Mouse (Mus musculus) forebrain, embryonic 15.5 days (tissue): ENCODE data around the gene Cdh8. TPM values are rescaled to one million over a fixed set of nuclear protein-coding genes. Genes with fewer than 3 reads are reported as not detected.

ENCODE experiments used
- ATAC-seq: fragments of 200-750 bp; cut with Nextera tagmentation; replicated peaks from 2 replicates; pipeline ENCODE4 v1.8.0; 2017; ENCODE audit warnings: mild to moderate bottlenecking, moderate TSS enrichment, moderate library complexity
- H3K27ac ChIP-seq: fragments of 300-500 bp; sonication (generic); replicated peaks from 2 replicates; pipeline ENCODE4 v1.5.1; 2015; ENCODE audit warnings: mild to moderate bottlenecking, inconsistent platforms
- H3K27me3 ChIP-seq: fragments of 300-500 bp; sonication (generic); 2 replicates; pipeline ENCODE4 v1.6.1; 2015; ENCODE audit warnings: inconsistent platforms
- H3K36me3 ChIP-seq: fragments of 300-500 bp; sonication (generic); 2 replicates; pipeline ENCODE4 v1.6.1; 2015; ENCODE audit warnings: mild to moderate bottlenecking, inconsistent platforms
- H3K4me1 ChIP-seq: fragments of 300-500 bp; sonication (generic); 2 replicates; pipeline ENCODE4 v1.6.1; 2015; ENCODE audit warnings: inconsistent platforms
- H3K4me2 ChIP-seq: fragments of 300-500 bp; sonication (generic); replicated peaks from 2 replicates; pipeline ENCODE4 v1.6.1; 2015; ENCODE audit warnings: mild to moderate bottlenecking, inconsistent platforms
- H3K4me3 ChIP-seq: fragments of 300-500 bp; sonication (generic); 2 replicates; pipeline ENCODE4 v1.5.1; 2015; ENCODE audit warnings: mild to moderate bottlenecking, inconsistent platforms
- H3K9ac ChIP-seq: fragments of 300-500 bp; sonication (generic); replicated peaks from 2 replicates; pipeline ENCODE4 v1.6.1; 2015; ENCODE audit warnings: mild to moderate bottlenecking, inconsistent platforms
- H3K9me3 ChIP-seq: fragments of 300-500 bp; sonication (generic); 2 replicates; pipeline ENCODE4 v1.6.1; 2016; ENCODE audit warnings: inconsistent platforms
- WGBS: fragments of 180-500 bp; shearing (Covaris S2); methylation state at CpG from one replicate; pipeline ENCODE4 v1.1.7; 2015; ENCODE audit warnings: mixed read lengths; 5-methylcytosine and 5-hydroxymethylcytosine counted together
- polyA plus RNA-seq: library from polyadenylated mRNA; unstranded; fragments of >200 nt; fragmentation: Nextera tagmentation; extraction: Ambion mirVana; gene quantifications from 2 replicates; pipeline ENCODE4 v1.2.1, GENCODE M21; 2015

The Cdh8 gene
- polyA plus RNA-seq: 39.8 and 40.1 TPM in 2 replicates

- 1% methylated on average over 58 of the region's 58 CpGs for WGBS
- no peaks in the 10 kb centered on the region for H3K27me3 ChIP-seq
- H3K9me3 ChIP-seq: no peaks in the 10 kb centered on the region
- peak within 1 kb of the TSS; percentile 83 for H3K27ac ChIP-seq
- peak within 1 kb of the TSS; percentile 65 for H3K9ac ChIP-seq
- peak within 1 kb of the TSS; percentile 89 for H3K4me2 ChIP-seq
- H3K4me3 ChIP-seq: peak within 1 kb of the TSS; percentile 65
- peaks cover 29% of the 10 kb centered on the region for H3K4me1 ChIP-seq
- H3K36me3 ChIP-seq: no peaks in the 10 kb centered on the region
- peak; percentile 87 for ATAC-seq
Observed at GRCm38 (mm10) chr8:99415966-99416781, at the start of gene Cdh8. Gene Cdh8, minus strand, starts transcription at chr8:99416471.

GRCm38 (mm10) chr8:99446506-99446905 lies 30.2 kb upstream of the Cdh8 start:
- 97% methylated on average over 1 of the region's 1 CpGs for WGBS
- Histone ChIP-seq H3K27ac (no peak overlapping the region), H3K9ac (no peak overlapping the region), H3K4me3 (no peak overlapping the region), H3K9me3 (no peaks in the 10 kb centered on the region), H3K4me2 (no peak overlapping the region), H3K4me1 (no peaks in the 10 kb centered on the region), H3K27me3 (no peaks in the 10 kb centered on the region), H3K36me3 (no peaks in the 10 kb centered on the region)
- ATAC-seq: no peak

GRCm38 (mm10) chr8:99425901-99426300 lies 9.6 kb upstream of the Cdh8 start:
- H3K36me3 ChIP-seq: no peaks in the 10 kb centered on the region
- no peak overlapping the region for H3K27ac ChIP-seq
- no peak overlapping the region for H3K9ac ChIP-seq
- no peak overlapping the region for H3K4me3 ChIP-seq
- 93% methylated on average over 4 of the region's 4 CpGs for WGBS
- H3K4me1 ChIP-seq: peaks cover 6% of the 10 kb centered on the region
- no peak for ATAC-seq
- H3K27me3 ChIP-seq: no peaks in the 10 kb centered on the region
- H3K4me2 ChIP-seq: no peak overlapping the region
- no peaks in the 10 kb centered on the region for H3K9me3 ChIP-seq

GRCm38 (mm10) chr8:99421516-99421915 lies 5.2 kb upstream of the Cdh8 start:
- H3K9ac ChIP-seq: no peak overlapping the region
- H3K9me3 ChIP-seq: no peaks in the 10 kb centered on the region
- no peak; the same call in 1 of the 2 replicates for ATAC-seq
- H3K4me1 ChIP-seq: peaks cover 16% of the 10 kb centered on the region
- WGBS: 11% methylated on average over 7 of the region's 7 CpGs
- peak overlapping the region; percentile 29 for H3K4me3 ChIP-seq
- 0 out of 2 replicates have a peak overlapping the region, but pooled peaks have one; percentile 19 for H3K27ac ChIP-seq
- H3K36me3 ChIP-seq: no peaks in the 10 kb centered on the region
- peak overlapping the region; percentile 41 for H3K4me2 ChIP-seq
- H3K27me3 ChIP-seq: no peaks in the 10 kb centered on the region

GRCm38 (mm10) chr8:99419726-99420125 lies 3.5 kb upstream of the Cdh8 start:
- no peak overlapping the region for H3K4me3 ChIP-seq
- ATAC-seq: no peak
- no peak overlapping the region for H3K9ac ChIP-seq
- WGBS: 93% methylated on average over 4 of the region's 4 CpGs
- no peaks in the 10 kb centered on the region for H3K27me3 ChIP-seq
- no peak overlapping the region for H3K27ac ChIP-seq
- H3K4me2 ChIP-seq: no peak overlapping the region
- no peaks in the 10 kb centered on the region for H3K9me3 ChIP-seq
- H3K4me1 ChIP-seq: peaks cover 24% of the 10 kb centered on the region
- H3K36me3 ChIP-seq: no peaks in the 10 kb centered on the region

- H3K4me1 ChIP-seq: peaks cover 35% of the 10 kb centered on the region
- no peaks in the 10 kb centered on the region for H3K27me3 ChIP-seq
- no peaks in the 10 kb centered on the region for H3K9me3 ChIP-seq
- no peaks in the 10 kb centered on the region for H3K36me3 ChIP-seq
- H3K4me2 ChIP-seq: peak overlapping the region; percentile 89
- WGBS: 13% methylated on average over 7 of the region's 7 CpGs
- no peak; the same call in 1 of the 2 replicates for ATAC-seq
- H3K4me3 ChIP-seq: peak overlapping the region; percentile 65
- H3K9ac ChIP-seq: peak overlapping the region; percentile 65
- H3K27ac ChIP-seq: peak overlapping the region; percentile 83
Observed at GRCm38 (mm10) chr8:99417456-99417855, 1.2 kb upstream of the Cdh8 start.

GRCm38 (mm10) chr8:99415076-99415965 lies 950 bp downstream of the Cdh8 start:
- H3K4me2 ChIP-seq: peak overlapping the region; percentile 89
- no peaks in the 10 kb centered on the region for H3K9me3 ChIP-seq
- H3K9ac ChIP-seq: peak overlapping the region; percentile 65
- ATAC-seq: peak; percentile 39; the same call in 1 of the 2 replicates
- no peaks in the 10 kb centered on the region for H3K36me3 ChIP-seq
- H3K4me1 ChIP-seq: peaks cover 29% of the 10 kb centered on the region
- H3K4me3 ChIP-seq: peak overlapping the region; percentile 65
- under 1% methylated on average over 48 of the region's 48 CpGs for WGBS
- peak overlapping the region; percentile 81 for H3K27ac ChIP-seq
- H3K27me3 ChIP-seq: no peaks in the 10 kb centered on the region

GRCm38 (mm10) chr8:99414483-99414921 lies 1.8 kb downstream of the Cdh8 start:
- peak; percentile 42 for ATAC-seq
- Histone ChIP-seq H3K4me1 (peaks cover 29% of the 10 kb centered on the region), H3K27ac (peak overlapping the region; percentile 81), H3K36me3 (no peaks in the 10 kb centered on the region), H3K9me3 (no peaks in the 10 kb centered on the region), H3K4me2 (peak overlapping the region; percentile 89), H3K27me3 (no peaks in the 10 kb centered on the region), H3K9ac (peak overlapping the region; percentile 65), H3K4me3 (peak overlapping the region; percentile 65)
- 1% methylated on average over 9 of the region's 9 CpGs for WGBS

GRCm38 (mm10) chr8:99413877-99414482 lies 2.3 kb downstream of the Cdh8 start:
- WGBS: 12% methylated on average over 10 of the region's 10 CpGs
- ATAC-seq: peak; percentile 14; the same call in 1 of the 2 replicates

GRCm38 (mm10) chr8:99393908-99394307 lies 22.4 kb downstream of the Cdh8 start:
- peaks cover 7% of the 10 kb centered on the region for H3K4me1 ChIP-seq
- H3K27me3 ChIP-seq: no peaks in the 10 kb centered on the region
- H3K4me2 ChIP-seq: no peak overlapping the region
- H3K27ac ChIP-seq: no peak overlapping the region
- WGBS: 69% methylated on average over 4 of the region's 4 CpGs
- no peak overlapping the region for H3K9ac ChIP-seq
- ATAC-seq: no peak
- no peaks in the 10 kb centered on the region for H3K9me3 ChIP-seq
- no peaks in the 10 kb centered on the region for H3K36me3 ChIP-seq
- no peak overlapping the region for H3K4me3 ChIP-seq

More at GRCm38 (mm10) chr8:99413877-99414482, 2.3 kb downstream of the Cdh8 start:
- peak overlapping the region; percentile 65 for H3K4me3 ChIP-seq
- peak overlapping the region; percentile 89 for H3K4me2 ChIP-seq
- H3K9me3 ChIP-seq: no peaks in the 10 kb centered on the region
- H3K27me3 ChIP-seq: no peaks in the 10 kb centered on the region
- H3K4me1 ChIP-seq: peaks cover 29% of the 10 kb centered on the region
- no peaks in the 10 kb centered on the region for H3K36me3 ChIP-seq
- peak overlapping the region; percentile 81 for H3K27ac ChIP-seq
- H3K9ac ChIP-seq: peak overlapping the region; percentile 65

GRCm38 (mm10) chr8:99370104-99370503 lies 46.2 kb downstream of the Cdh8 start:
- Histone ChIP-seq H3K27ac (no peak overlapping the region), H3K36me3 (no peaks in the 10 kb centered on the region), H3K4me3 (no peak overlapping the region), H3K4me2 (no peak overlapping the region), H3K4me1 (peaks cover 11% of the 10 kb centered on the region; the same call in 1 of the 2 replicates), H3K27me3 (no peaks in the 10 kb centered on the region), H3K9ac (no peak overlapping the region), H3K9me3 (no peaks in the 10 kb centered on the region)
- 90% methylated on average over 5 of the region's 5 CpGs for WGBS
- no peak for ATAC-seq
